Mouse (Mus musculus) liver, postnatal 0 days (tissue): ENCODE results near the gene Crybb2.

Experiments used
- CTCF ChIP-seq: sonication (generic); IDR thresholded peaks from 2 replicates; pipeline ENCODE4 v1.5.1; 2016; ENCODE audit warnings: antibody characterized with exemption, low read depth
- EP300 ChIP-seq: IDR thresholded peaks from 2 replicates; pipeline ENCODE4 v1.6.1; 2016; ENCODE audit warnings: antibody characterized with exemption, low read depth, mild to moderate bottlenecking

DNA sequence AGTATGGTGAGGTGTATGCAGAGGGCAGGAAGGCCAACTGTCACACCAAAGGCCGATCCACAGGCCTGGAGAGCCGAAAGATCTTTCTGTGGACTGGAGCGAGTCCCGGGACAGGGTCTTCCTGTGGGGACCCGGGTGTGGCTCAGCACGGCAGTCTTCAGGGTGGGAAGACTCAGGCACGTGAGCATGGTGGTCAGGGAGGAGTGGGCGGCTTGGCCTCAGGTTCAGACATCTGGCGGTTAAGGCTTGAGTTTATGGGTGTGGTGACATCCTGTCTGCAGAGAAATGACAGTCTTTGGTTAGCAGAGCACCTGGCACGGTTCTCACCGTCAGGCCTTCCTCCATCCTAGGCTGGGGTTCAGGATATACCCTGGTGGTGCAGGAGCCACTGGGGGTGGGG lies 20.8 kb upstream of the Crybb2 start:
- TF ChIP-seq CTCF: no peak
- TF ChIP-seq EP300: no peak
